Mouse (Mus musculus): ENCODE data around the gene Zfp449. TPM values are rescaled to one million over a fixed set of nuclear protein-coding genes. Genes with fewer than 3 reads are reported as not detected.

The Zfp449 gene
- polyA plus RNA-seq, 1 experiment from 2014 or later: 7.5 TPM

- no peak overlapping the region for H3K27ac ChIP-seq
- WGBS: 31% methylated on average over 2 of the region's 2 CpGs
- H3K9ac ChIP-seq: no peak overlapping the region
- no peak overlapping the region for H3K4me2 ChIP-seq
- no peak overlapping the region for H3K4me3 ChIP-seq (replicated peaks)
- no peaks in the 10 kb centered on the region for H3K36me3 ChIP-seq
- ATAC-seq (ENCODE audit: insufficient read depth, low FRiP score, low read depth): no peak
- H3K4me1 ChIP-seq: no peaks in the 10 kb centered on the region
- H3K27me3 ChIP-seq (replicated peaks): no peaks in the 10 kb centered on the region
- H3K9me3 ChIP-seq: no peaks in the 10 kb centered on the region
Measured at GRCm38 (mm10) chrX:56404646-56405045, 58.4 kb downstream of the Zfp449 start.

GRCm38 (mm10) chrX:56405482-56405881 is 59.3 kb downstream of the Zfp449 start:
- Histone ChIP-seq H3K9me3 (no peaks in the 10 kb centered on the region), H3K4me2 (no peak overlapping the region), H3K4me1 (no peaks in the 10 kb centered on the region), H3K4me3 (replicated peaks) (no peak overlapping the region), H3K27ac (no peak overlapping the region), H3K27me3 (replicated peaks) (no peaks in the 10 kb centered on the region), H3K9ac (no peak overlapping the region), H3K36me3 (no peaks in the 10 kb centered on the region)
- ATAC-seq (ENCODE audit: insufficient read depth, low FRiP score, low read depth): no peak
- WGBS: 53% methylated on average over 1 of the region's 1 CpGs

GRCm38 (mm10) chrX:56406128-56406527 is 59.9 kb downstream of the Zfp449 start:
- H3K27me3 ChIP-seq (replicated peaks): no peaks in the 10 kb centered on the region
- no peaks in the 10 kb centered on the region for H3K36me3 ChIP-seq
- WGBS: 59% methylated on average over 5 of the region's 5 CpGs
- no peaks in the 10 kb centered on the region for H3K9me3 ChIP-seq
- no peak overlapping the region for H3K4me3 ChIP-seq (replicated peaks)
- H3K4me2 ChIP-seq: no peak overlapping the region
- ATAC-seq (ENCODE audit: insufficient read depth, low FRiP score, low read depth): no peak
- H3K9ac ChIP-seq: no peak overlapping the region
- H3K4me1 ChIP-seq: no peaks in the 10 kb centered on the region
- no peak overlapping the region for H3K27ac ChIP-seq

Other genes with a start within 250 kb of the Zfp449 start
- gene 3830403N18Rik, start 209.8 kb upstream of the Zfp449 start, polyA plus RNA-seq (2015; fragmentation: Nextera tagmentation; extraction: Ambion mirVana): 1.2 and 2.1 TPM in 2 replicates
- not detected in 2 replicates for gene Gm773, start 133.5 kb upstream of the Zfp449 start, polyA plus RNA-seq (2015; fragmentation: Nextera tagmentation; extraction: Ambion mirVana)
- gene Smim10l2a, start 28.2 kb downstream of the Zfp449 start, polyA plus RNA-seq (2015; fragmentation: Nextera tagmentation; extraction: Ambion mirVana): 5.7 and 6.1 TPM in 2 replicates
- 1.2 and 4.2 TPM in 2 replicates for gene Gm2174, start 101.6 kb downstream of the Zfp449 start, polyA plus RNA-seq (2015; fragmentation: Nextera tagmentation; extraction: Ambion mirVana)
- gene Ints6l, start 108.5 kb downstream of the Zfp449 start, polyA plus RNA-seq (2015; fragmentation: Nextera tagmentation; extraction: Ambion mirVana): 25.3 and 25.5 TPM in 2 replicates
- not detected in 2 replicates for gene Gm10477, start 178.3 kb downstream of the Zfp449 start, polyA plus RNA-seq (2015; fragmentation: Nextera tagmentation; extraction: Ambion mirVana)
- not detected in 2 replicates for gene Gm648, start 203.2 kb downstream of the Zfp449 start, polyA plus RNA-seq (2015; fragmentation: Nextera tagmentation; extraction: Ambion mirVana)

Measured in stomach, embryonic 15.5 days (tissue).